Mouse (Mus musculus) liver, embryonic 13.5 days (tissue): Measurements from ENCODE around the gene Hoxb2. TPM values are rescaled to one million over a fixed set of nuclear protein-coding genes. Genes with fewer than 3 reads are reported as not detected.

Source experiments
- ATAC-seq: fragments of 200-750 bp; cut with Nextera tagmentation; 2 replicates; pipeline ENCODE4 v1.8.0; 2017; ENCODE audit warnings: low read depth, mild to moderate bottlenecking, moderate number of reproducible peaks, moderate library complexity
- DNase-seq: peaks from one replicate; pipeline ENCODE4 v3.0.0; 2022
- H3K27ac ChIP-seq: fragments of 300-500 bp; sonication (generic); 2 replicates; pipeline ENCODE4 v1.5.1; 2015; ENCODE audit warnings: moderate library complexity, mild to moderate bottlenecking, inconsistent platforms
- H3K27me3 ChIP-seq: fragments of 300-500 bp; sonication (generic); 2 replicates; pipeline ENCODE4 v1.6.1; 2015; ENCODE audit warnings: mild to moderate bottlenecking, inconsistent platforms
- H3K36me3 ChIP-seq: fragments of 300-500 bp; sonication (generic); 2 replicates; pipeline ENCODE4 v1.6.1; 2015; ENCODE audit warnings: mild to moderate bottlenecking, inconsistent platforms
- H3K4me1 ChIP-seq: fragments of 300-500 bp; sonication (generic); replicated peaks from 2 replicates; pipeline ENCODE4 v1.6.1; 2015; ENCODE audit warnings: inconsistent platforms
- H3K4me2 ChIP-seq: fragments of 300-500 bp; sonication (generic); 2 replicates; pipeline ENCODE4 v1.6.1; 2015; ENCODE audit warnings: inconsistent platforms, mild to moderate bottlenecking, moderate library complexity
- H3K4me3 ChIP-seq: fragments of 300-500 bp; sonication (generic); replicated peaks from 2 replicates; pipeline ENCODE4 v1.5.1; 2015; ENCODE audit warnings: mild to moderate bottlenecking, inconsistent platforms
- H3K9ac ChIP-seq: fragments of 300-500 bp; sonication (generic); 2 replicates; pipeline ENCODE4 v1.6.1; 2015; ENCODE audit warnings: mild to moderate bottlenecking, inconsistent platforms
- H3K9me3 ChIP-seq: fragments of 300-500 bp; sonication (generic); replicated peaks from 2 replicates; pipeline ENCODE4 v1.6.1; 2016; ENCODE audit warnings: inconsistent platforms
- WGBS: fragments of 180-500 bp; shearing (Covaris S2); methylation state at CpG from one replicate; pipeline ENCODE4 v1.1.7; 2015; ENCODE audit not compliant: insufficient replicate concordance; 5-methylcytosine and 5-hydroxymethylcytosine counted together
- polyA plus RNA-seq: library from polyadenylated mRNA; unstranded; fragments of >200 nt; fragmentation: Nextera tagmentation; extraction: Ambion mirVana; gene quantifications from 2 replicates; pipeline ENCODE4 v1.2.1, GENCODE M21; 2015

Gene Hoxb2
- polyA plus RNA-seq, 1 experiment from 2014 or later: 1.7 TPM

DNA sequence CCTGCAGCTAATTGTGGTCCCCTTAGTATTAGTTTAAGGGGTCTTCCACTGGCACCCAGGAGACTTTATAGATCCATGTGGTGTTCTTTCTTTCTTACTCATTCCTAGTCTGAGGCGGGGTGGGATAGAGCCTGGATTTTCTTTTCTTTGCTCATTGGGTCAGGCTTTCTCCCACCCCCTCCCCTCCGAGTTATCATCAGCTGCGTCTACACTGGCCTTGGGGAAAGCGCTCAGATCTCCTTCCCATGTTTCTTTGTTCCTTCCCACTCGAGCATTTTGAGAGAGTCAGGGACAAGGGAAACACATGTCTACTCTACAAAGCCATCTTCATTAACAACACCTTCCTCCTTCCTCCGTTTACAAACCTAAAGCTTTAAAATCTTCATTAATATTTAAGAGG lies 13.3 kb upstream of the Hoxb2 start:
- Histone ChIP-seq H3K4me1 (peaks cover 4% of the 10 kb centered on the region; the same call in 1 of the 2 replicates), H3K9ac (no peak overlapping the region)
- no peak for DNase-seq

DNA sequence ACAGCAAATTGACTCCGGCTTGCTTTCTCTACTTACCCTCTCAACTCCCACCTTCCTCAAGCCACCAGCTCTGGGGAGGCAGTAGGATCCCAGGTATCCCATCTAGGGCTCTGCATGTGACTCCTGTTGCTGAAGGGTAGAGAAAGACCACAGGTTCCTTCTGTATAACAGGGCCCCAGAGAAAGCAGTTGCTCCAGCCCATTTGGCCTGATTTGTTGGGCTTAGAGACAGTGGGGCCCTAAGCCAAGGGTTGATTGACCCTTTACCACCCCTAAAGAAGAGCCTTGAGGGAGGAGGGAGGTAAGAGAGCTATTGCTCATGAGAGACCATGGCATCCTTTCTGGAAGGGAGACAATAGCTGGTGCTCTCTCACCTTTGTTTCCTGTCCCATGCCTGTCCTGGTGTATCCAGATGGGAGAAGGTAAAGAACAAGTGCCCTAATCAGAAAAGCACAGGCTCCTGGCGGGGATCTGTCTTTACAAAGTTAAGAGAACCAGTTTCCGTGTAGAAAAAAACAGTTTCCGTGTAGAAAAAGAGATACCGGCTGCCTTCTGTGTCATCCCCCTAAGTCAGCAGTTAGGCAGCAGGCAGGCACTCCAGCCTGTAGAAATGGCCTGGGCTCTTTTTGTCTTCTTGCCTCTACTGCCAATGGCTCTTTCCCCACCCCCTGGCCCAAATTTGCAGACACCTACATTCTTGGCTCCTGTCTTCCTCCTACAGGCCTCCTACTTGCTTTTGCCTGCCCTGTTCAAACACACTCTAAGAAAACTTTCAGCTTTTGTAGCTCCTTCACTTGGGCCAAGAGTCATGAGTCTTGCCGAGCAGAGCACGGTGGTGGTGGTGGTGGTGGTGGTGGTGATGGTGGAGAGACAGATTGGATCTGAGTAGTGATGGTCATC lies 11.1 kb upstream of the Hoxb2 start:
- DNase-seq (no peak), ATAC-seq (no peak)
- H3K27me3 ChIP-seq: peaks cover 100% of the 10 kb centered on the region
- 26% methylated on average over 7 of the region's 7 CpGs for WGBS
- H3K9me3 ChIP-seq: no peaks in the 10 kb centered on the region
- H3K9ac ChIP-seq: no peak overlapping the region
- H3K4me3 ChIP-seq: no peak overlapping the region
- no peaks in the 10 kb centered on the region for H3K36me3 ChIP-seq
- no peak overlapping the region for H3K27ac ChIP-seq
- peaks cover 4% of the 10 kb centered on the region; the same call in 1 of the 2 replicates for H3K4me1 ChIP-seq
- H3K4me2 ChIP-seq: no peak overlapping the region

More for the DNA sequence above, 13.3 kb upstream of the Hoxb2 start:
- H3K4me2 ChIP-seq: no peak overlapping the region
- H3K27ac ChIP-seq: no peak overlapping the region
- H3K27me3 ChIP-seq: peaks cover 100% of the 10 kb centered on the region
- no peak for ATAC-seq
- 29% methylated on average over 6 of the region's 6 CpGs for WGBS
- H3K9me3 ChIP-seq: no peaks in the 10 kb centered on the region
- H3K4me3 ChIP-seq: no peak overlapping the region
- H3K36me3 ChIP-seq: no peaks in the 10 kb centered on the region

DNA sequence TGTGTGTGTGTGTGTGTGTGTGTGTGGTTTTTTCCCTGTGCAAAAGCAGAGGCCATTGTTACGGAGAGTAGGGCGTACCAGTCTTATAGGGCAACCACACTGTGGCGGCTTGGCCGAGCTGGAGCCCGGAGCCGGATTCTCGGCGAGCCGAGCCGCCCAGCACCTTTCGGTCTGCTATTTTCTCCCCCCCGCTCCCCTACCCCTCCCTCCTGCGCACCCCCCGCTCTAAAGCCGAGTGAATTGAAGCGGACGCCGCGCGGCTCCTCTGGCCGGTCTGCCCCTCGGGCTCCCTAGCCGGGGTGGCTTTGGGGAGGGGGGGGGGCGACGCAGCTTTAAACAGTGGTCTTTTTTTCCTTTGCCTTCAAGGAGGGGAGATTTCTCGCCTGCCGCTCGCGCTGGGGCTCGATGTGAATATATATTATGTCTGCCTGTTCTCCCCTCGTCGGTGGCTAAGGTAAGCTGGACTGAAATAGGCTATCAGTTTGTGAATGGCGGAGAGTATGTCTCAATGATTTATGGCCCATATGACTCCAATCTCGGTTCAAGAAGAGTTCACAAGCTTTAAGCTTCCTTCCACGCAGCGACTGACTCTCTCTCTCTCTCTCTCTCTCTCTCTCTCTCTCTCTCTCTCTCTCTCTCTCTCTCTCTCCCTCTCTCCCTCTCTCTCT lies 9.5 kb upstream of the Hoxb2 start:
- Histone ChIP-seq H3K27ac (peak overlapping the region; percentile 62), H3K9ac (no peak overlapping the region), H3K9me3 (no peaks in the 10 kb centered on the region), H3K36me3 (no peaks in the 10 kb centered on the region), H3K27me3 (peaks cover 100% of the 10 kb centered on the region), H3K4me3 (peak overlapping the region; percentile 27; the same call in 1 of the 2 replicates), H3K4me1 (peaks cover 7% of the 10 kb centered on the region; the same call in 1 of the 2 replicates), H3K4me2 (peak overlapping the region; percentile 30)
- WGBS: 1% methylated on average over 34 of the region's 36 CpGs
- ATAC-seq (no peak), DNase-seq (no peak)

DNA sequence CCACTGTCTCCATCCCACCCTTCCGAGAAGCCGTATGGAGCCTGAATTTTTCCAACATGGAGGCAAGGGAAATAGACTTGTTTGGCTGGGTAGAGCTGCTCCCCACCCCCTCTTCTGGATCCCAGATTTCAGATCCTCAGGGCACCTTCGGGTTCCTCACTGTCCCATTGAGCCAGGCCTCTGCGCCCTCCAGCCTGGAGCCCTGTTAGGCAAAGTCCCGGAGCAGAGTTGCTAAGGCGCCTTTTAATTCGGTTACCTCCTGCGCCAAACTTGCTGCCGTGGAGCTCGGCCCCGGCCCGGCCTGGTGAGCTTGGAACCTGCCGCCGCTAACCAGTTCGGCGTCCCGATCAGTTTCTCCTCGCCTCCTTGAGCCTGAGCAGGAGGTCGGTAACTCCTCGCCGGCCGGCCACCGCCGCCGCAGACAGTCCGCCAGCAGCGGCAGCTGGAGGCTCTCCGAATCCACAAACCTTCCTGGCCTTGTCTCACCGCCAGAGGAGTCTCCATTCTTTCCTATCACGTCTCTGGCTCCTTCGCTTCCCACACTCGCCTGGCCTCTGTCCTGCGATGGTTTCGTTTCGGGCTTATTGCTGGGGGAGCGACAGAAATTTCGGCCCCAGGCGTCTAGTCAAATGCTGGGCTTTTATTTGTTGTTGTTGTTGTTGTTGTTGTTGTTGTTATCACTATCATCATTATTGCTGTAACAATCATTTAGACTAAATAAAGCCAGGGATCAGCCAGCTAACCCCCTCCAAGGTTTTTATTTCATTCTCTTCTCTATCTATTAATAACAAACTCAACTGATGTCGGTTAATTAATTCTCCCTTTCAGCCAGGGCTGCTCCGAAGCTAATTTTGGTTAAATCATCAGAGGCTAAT lies 8.4 kb upstream of the Hoxb2 start:
- H3K27ac ChIP-seq: peak overlapping the region; percentile 39
- 3% methylated on average over 40 of the region's 40 CpGs for WGBS
- DNase-seq (no peak), ATAC-seq (no peak)
- H3K27me3 ChIP-seq: peaks cover 100% of the 10 kb centered on the region
- H3K4me3 ChIP-seq: peak overlapping the region; percentile 32
- H3K36me3 ChIP-seq: no peaks in the 10 kb centered on the region
- H3K9ac ChIP-seq: peak overlapping the region; percentile 45
- no peaks in the 10 kb centered on the region for H3K9me3 ChIP-seq
- H3K4me2 ChIP-seq: peak overlapping the region; percentile 42
- H3K4me1 ChIP-seq: peaks cover 7% of the 10 kb centered on the region; the same call in 1 of the 2 replicates

DNA sequence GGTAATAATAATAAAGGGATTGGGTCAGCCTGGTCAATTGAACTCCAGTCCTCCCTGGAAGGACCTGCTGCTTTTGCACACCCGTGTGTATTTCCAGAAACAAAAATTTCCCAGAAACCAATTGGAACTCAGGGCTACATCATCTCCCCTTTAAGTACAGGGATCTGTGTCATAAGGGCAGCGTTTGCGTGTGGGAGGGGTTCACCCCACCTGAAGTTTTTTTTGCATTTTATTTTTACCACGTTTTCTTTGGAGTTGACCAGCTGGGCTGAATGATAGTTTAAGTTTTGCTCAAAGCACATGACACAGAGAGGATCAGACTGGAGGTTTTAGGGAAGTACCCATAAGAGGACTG lies 7.8 kb upstream of the Hoxb2 start:
- ATAC-seq: no peak
- no peak overlapping the region for H3K4me2 ChIP-seq
- no peak overlapping the region for H3K9ac ChIP-seq

DNA sequence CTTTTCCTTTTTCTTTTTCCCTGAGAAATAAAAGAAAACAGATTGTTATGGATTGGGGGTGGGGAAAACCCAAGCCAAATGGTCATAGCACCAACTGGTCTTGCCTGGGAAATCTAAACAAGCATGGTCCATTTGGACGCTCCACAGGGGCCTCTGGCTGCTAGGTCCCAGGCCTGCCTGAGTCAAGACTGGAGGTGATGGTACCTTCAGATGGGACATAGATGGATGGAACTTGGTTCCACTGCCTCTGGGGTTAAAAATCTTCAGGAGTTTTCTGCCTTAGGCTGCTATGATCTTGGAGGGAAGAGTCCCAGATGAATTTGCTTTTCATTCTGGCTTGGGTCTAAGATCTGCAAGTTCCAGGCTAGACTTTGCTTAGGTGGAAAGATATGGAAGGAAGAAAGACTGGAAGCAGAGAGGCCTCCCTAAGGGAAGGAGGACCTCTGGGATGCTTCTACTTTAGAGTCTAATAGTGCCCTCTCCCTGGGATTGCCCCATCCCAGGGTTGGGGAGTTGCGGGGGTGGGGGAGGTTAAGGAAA lies 7.0 kb upstream of the Hoxb2 start:
- Histone ChIP-seq H3K27me3 (peaks cover 97% of the 10 kb centered on the region), H3K36me3 (no peaks in the 10 kb centered on the region), H3K4me1 (peaks cover 7% of the 10 kb centered on the region; the same call in 1 of the 2 replicates), H3K9ac (no peak overlapping the region), H3K4me2 (no peak overlapping the region), H3K27ac (no peak overlapping the region), H3K4me3 (no peak overlapping the region), H3K9me3 (no peaks in the 10 kb centered on the region)
- no peak for ATAC-seq
- WGBS: 51% methylated on average over 2 of the region's 2 CpGs
- no peak for DNase-seq

More for the DNA sequence above, 7.8 kb upstream of the Hoxb2 start:
- no peak for DNase-seq
- Histone ChIP-seq H3K4me1 (peaks cover 7% of the 10 kb centered on the region; the same call in 1 of the 2 replicates), H3K27me3 (peaks cover 98% of the 10 kb centered on the region), H3K27ac (no peak overlapping the region), H3K36me3 (no peaks in the 10 kb centered on the region), H3K9me3 (no peaks in the 10 kb centered on the region), H3K4me3 (no peak overlapping the region)
- whole genome bisulfite sequencing: 6% methylated on average over 4 of the region's 4 CpGs

DNA sequence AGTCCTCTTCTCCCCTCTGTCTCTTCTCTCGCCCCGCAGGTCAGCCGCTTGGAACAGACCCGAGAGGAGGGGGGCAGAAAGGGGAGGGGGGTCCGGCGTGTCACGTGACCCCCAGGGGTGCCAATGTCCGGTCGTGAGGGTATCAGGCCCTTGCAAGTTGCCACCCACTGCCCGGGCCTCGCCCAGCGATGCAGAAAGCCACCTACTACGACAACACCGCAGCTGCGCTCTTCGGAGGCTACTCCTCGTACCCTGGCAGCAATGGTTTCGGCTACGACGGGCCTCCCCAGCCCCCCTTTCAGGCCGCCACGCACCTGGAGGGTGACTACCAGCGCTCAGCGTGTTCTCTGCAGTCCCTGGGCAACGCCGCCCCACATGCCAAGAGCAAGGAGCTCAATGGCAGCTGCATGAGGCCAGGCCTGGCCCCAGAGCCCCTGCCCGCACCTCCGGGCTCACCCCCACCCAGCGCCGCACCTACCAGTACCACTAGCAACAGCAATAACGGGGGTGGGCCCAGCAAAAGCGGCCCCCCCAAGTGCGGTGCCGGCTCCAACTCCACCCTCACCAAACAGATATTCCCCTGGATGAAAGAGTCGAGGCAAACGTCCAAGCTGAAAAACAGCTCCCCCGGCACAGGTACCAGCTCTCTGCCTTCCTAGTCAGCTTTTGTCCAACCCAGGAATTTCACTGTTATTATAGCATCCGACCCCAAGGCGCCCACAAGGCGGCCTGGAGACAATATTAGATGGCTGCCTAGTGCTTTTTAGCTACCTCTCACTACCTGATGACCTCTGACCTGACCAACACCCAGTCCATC lies 6.1 kb upstream of the Hoxb2 start:
- Histone ChIP-seq H3K9ac (no peak overlapping the region), H3K4me2 (no peak overlapping the region), H3K4me3 (no peak overlapping the region), H3K4me1 (peaks cover 4% of the 10 kb centered on the region; the same call in 1 of the 2 replicates), H3K27me3 (peaks cover 97% of the 10 kb centered on the region), H3K27ac (peak overlapping the region; percentile 55), H3K9me3 (no peaks in the 10 kb centered on the region), H3K36me3 (no peaks in the 10 kb centered on the region)
- ATAC-seq (no peak), DNase-seq (no peak)
- WGBS: 37% methylated on average over 35 of the region's 40 CpGs

DNA sequence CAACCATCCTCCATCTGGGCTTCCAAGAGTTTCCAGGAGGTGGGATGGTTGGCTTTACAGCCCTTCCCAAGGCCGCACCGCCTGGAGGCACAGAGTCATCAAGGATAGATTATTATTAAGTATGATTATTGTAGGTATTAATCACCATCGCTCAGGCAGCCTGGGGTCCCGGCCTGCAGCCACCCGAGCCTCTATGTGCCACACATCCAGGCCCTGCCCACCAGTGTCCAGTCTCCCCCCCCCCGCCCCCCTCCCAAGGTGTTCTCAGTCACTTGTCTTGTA lies 5.5 kb upstream of the Hoxb2 start:
- no peak for ATAC-seq
- H3K36me3 ChIP-seq: no peaks in the 10 kb centered on the region
- no peaks in the 10 kb centered on the region for H3K9me3 ChIP-seq
- H3K27ac ChIP-seq: no peak overlapping the region
- no peak overlapping the region for H3K4me3 ChIP-seq
- H3K4me1 ChIP-seq: peaks cover 4% of the 10 kb centered on the region; the same call in 1 of the 2 replicates
- no peak overlapping the region for H3K9ac ChIP-seq
- DNase-seq: no peak
- no peak overlapping the region for H3K4me2 ChIP-seq
- H3K27me3 ChIP-seq: peaks cover 97% of the 10 kb centered on the region
- WGBS: 44% methylated on average over 6 of the region's 6 CpGs

DNA sequence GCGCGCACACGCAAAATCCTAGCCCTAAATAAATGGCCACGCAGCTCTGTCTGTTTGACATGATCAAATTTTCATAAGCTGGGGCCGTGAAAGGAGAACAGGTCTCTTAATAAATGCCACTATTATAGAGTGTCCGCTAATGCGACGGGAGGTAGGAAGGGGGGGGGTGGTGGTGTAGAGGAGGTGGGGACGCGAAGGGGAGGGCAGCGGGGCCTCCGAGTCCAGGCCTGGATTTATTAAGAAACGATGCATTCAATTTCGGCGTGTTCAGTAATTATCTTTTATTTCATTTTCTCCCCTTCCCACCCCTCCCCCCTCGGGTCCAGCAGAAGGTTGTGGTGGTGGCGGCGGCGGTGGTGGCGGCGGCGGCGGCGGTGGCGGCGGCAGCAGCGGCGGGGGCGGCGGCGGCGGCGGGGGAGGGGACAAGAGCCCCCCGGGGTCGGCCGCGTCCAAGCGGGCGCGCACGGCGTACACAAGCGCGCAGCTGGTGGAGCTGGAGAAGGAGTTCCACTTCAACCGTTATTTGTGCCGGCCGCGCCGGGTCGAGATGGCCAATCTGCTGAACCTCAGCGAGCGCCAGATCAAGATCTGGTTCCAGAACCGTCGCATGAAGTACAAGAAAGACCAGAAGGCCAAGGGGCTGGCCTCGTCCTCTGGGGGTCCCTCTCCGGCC lies 5.0 kb upstream of the Hoxb2 start:
- WGBS: 7% methylated on average over 48 of the region's 56 CpGs
- H3K4me2 ChIP-seq: peak overlapping the region; percentile 49
- H3K9ac ChIP-seq: no peak overlapping the region
- H3K27me3 ChIP-seq: peaks cover 97% of the 10 kb centered on the region
- no peak overlapping the region for H3K27ac ChIP-seq
- ATAC-seq (no peak), DNase-seq (no peak)
- H3K36me3 ChIP-seq: no peaks in the 10 kb centered on the region
- H3K4me1 ChIP-seq: peaks cover 4% of the 10 kb centered on the region; the same call in 1 of the 2 replicates
- H3K9me3 ChIP-seq: no peaks in the 10 kb centered on the region
- H3K4me3 ChIP-seq: peak overlapping the region; percentile 35
